Mouse (Mus musculus): Measurements from ENCODE around the gene Ankrd52. TPM values are rescaled to one million over a fixed set of nuclear protein-coding genes. Genes with fewer than 3 reads are reported as not detected.
"Not testable (repeated sequence)": the region's sequence is repeated elsewhere in the genome, so short reads cannot be mapped to it uniquely, and the experiment has no call there.

The Ankrd52 gene
- total RNA-seq (2022) = 10 to 100 TPM; 46.3 to 57.3 (median 50.2) TPM

DNA sequence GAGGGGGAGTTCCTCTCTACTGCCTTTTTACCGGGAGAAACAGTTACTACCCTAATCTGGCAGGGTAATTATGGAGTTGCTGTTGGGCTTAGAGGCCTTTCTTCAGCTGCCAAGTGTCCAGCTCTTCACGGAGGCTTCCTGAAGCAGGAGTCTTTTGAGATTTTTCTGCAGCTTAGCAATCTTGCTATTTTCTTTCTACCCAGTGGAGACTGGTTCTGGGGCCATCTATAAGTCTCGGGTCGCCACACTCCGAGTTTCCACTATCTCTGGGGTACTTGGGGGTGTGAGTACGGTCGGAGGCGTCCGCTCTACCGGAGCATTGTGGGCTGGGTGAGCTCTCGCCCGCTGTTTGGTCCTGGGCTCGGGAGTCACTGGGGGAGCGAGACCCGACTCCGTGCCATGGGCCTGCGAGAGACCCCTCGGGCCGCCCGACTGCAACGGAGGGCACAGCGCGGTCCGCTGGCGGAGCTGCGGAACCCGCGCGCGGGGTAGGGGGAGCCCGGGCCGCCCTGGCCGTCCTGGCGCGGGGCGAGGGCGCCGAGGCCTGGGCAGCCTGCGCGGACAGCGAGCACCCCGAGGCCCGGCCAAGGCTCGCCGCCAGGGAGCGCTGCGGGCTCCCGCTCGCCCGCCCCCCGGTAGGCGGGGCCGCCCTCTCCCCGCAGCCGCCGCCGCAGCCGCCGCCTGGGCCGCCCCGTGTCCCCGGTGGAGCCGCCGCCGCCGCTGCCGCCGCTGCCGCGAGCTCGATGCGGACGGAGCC, at the start of gene Ankrd52:
Gene Ankrd52, plus strand, starts transcription at position 661 of the 757 bp plus-strand sequence.
- peak in 1 of 2 experiments; percentile 72 for DNase-seq (ENCODE audit: low spot score in 2 of 2)

DNA sequence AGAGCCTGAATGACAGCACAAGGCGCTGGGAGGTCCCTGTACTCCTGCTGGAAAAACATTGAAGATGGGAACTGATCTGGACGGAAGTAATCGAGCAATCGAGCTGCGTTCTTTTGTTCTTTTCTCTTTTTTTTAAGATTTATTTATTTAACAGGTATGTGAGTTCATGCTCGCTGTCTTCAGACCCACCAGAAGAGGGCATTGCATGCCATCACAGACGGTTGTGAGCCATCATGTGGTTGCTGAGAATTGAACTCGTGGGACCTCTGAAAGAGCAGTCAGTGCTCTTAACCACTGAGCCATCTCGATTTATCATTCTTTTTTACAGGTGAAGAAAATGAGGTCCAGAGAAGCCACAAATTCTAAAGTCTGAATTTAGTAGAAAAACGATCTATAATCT, 49.3 kb upstream of the Ankrd52 start:
- DNase-seq (ENCODE audit: low spot score in 2 of 2) = no peak

DNA sequence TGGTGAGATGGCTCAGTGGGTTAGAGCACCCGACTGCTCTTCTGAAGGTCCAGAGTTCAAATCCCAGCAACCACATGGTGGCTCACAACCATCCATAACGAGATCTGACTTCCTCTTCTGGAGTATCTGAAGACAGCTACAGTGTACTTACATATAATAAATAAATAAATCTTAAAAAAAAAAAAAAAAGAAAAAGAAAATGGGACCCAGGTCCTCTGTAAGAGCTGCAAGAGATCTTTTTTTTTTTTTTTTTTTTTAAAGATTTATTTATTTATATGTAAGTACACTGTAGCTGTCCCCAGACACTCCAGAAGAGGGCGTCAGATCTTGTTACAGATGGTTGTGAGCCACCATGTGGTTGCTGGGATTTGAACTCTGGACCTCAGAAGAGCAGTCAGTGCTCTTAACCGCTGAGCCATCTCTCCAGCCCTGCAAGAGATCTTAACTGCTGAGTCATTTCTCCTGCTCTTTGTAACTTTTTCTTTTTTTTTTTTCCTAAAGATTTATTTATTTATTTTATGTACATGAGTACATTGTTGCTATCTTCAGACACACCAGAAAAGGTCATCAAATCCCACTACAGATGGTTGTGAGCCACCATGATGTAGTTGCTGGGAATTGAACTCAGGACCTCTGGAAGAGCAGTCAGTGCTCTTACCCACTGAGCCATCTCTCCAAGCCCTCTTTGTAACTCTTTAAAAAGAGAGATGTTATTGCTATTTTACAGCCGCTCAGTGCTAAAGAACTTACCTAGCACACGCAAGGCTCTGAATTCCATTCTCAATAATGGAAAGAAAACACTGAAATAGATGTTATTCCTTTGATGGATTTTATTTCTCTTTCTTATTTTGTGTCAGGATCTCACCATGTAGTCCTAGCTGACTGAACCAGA, 44.3 kb upstream of the Ankrd52 start:
- DNase-seq (ENCODE audit: low spot score in 2 of 2) = not testable (repeated sequence)

DNA sequence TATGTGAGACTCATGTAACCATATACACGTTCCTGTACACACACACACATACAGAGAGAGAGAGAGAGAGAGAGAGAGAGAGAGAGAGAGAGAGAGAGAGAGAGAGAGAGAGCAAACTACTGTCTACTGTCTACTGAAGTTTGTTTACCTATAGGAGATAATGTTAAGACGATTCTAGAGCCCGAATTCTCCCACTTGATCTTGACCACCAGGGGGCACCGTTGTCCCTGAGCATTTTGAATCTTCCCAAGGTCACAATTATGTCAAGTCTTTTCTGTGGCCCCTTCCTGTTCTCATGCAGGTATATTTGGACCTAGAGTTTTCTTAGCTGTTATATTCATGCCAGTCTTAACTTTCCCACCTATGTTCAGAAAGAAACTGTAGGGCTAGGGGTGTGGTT, 41.3 kb upstream of the Ankrd52 start:
- DNase-seq (ENCODE audit: low spot score in 2 of 2) = peak in 1 of 2 experiments; percentile 68

DNA sequence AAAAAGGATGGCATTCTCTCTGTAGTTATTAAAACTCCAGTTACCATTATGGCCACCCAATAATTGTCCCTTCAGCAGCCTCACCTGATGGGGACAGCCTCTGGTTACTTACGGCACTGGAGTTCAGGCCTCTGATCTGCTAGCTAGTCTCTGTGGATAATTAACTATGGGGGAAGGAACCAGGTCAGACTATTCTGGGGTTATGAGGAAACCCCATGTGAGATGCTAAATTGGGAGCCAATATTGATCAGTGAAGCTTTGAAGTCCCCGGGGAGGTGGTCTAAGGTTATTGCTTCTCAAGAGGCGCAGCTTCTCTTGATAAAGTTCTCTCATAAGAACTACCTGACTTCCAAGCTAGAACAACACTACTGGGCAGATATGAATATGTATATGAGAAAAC, 40.7 kb upstream of the Ankrd52 start:
- DNase-seq (ENCODE audit: low spot score in 2 of 2) = no peak

DNA sequence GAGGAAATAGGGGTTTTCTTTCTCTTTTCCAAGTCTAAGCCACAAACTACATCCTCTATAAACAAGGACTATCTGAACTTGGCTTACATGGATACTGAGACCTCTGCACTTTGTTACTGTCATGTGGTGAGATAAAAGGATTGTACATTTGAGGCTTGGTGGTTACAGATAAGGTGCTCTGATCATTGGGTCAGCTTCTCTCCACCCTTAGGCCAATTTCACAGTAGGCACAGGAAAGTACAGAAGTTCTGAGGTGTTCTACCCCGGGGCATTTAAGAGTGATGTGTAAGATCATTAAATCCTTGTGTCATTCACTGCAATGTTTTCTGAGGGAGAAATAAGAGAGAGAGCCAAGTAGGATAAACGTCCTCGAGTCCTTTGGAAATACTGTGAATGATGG, 40.3 kb upstream of the Ankrd52 start:
- no peak for DNase-seq (ENCODE audit: low spot score in 2 of 2)

DNA sequence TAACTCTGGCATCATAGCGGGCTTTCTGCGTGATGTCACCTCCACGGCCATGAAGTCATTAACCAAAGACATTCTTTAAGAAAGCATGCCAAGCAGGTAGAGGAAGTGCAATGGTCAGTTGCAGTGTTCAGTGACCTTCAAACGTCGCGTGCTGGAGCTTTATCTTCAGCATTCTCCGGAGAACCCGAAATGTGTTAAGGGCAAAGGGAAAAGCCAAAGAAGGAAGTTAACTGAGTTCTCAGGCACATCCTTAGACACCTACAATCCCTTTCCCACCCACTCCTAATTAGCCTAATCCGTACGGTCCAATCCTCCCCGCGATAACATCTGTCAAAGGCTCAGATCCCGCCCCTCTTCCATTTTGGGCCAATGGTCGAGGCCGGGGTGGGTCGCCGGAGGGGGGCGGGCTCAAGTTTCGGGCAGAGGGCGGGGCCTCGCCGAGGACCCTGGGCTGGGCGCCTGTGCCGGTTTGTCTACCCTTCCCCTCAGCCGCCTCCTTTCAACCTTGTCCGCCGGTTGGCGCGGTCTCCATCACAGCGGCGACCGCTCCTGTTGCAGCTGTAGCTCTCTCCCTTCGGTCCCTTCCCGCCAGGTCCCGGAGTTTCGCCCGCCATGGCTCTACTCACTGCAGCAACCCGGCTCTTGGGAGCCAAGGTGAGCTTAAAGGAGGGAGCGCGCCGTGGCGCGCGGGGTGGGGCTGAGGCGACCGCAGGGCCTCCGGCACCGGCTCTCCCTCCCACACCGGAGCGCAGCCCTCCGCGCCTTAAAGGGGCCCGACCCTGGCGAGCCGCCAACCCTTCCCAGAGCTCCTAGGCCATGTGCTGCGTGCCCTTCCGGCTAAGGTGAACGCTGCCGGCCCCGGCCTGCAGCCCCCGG, 39.4 kb upstream of the Ankrd52 start, which contains the start of gene Cs:
Gene Cs, plus strand, starts transcription at position 429 of the 876 bp plus-strand sequence.
- DNase-seq (ENCODE audit: low spot score in 2 of 2) = peak; percentile 94 to 95

DNA sequence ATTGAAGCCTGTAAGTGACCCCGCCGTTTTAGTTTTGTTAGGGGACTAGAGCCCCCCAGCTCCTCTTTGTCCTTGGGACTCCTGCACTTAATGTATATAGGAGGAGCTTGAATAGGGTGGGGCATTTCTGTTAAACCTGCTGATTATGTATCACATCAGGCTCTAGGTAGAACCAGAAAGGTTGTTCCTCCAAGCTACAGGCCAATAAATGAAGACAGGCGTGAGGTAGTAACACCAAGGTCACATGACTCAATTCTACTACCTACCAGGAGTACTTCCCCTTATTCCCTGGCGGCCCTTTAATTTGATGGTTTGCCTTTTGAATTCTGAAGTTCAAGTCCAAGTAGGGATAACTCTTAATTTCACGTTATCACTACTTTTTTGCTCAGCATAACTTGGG, 38.5 kb upstream of the Ankrd52 start:
- DNase-seq (ENCODE audit: low spot score in 2 of 2) = no peak

DNA sequence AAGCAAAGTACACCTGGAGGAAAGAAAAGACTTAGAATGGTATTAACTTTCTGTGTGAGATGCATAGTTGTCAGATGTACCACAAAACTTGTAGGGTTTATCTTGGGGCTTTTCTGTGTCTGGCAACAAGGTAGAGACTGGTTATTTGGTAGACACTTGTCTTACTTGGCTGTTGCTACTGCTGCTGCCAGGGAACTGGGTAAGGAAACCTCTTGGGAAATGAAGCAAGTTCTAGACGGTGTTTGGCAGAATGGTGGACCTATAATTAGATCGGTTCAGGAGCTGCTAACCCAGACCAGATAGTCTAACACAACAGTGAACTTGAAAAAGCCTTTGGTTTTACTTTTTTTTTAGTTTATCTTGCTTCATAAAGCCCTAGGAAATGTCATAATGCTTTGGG, 38.0 kb upstream of the Ankrd52 start:
- DNase-seq (ENCODE audit: low spot score in 2 of 2) = no peak

DNA sequence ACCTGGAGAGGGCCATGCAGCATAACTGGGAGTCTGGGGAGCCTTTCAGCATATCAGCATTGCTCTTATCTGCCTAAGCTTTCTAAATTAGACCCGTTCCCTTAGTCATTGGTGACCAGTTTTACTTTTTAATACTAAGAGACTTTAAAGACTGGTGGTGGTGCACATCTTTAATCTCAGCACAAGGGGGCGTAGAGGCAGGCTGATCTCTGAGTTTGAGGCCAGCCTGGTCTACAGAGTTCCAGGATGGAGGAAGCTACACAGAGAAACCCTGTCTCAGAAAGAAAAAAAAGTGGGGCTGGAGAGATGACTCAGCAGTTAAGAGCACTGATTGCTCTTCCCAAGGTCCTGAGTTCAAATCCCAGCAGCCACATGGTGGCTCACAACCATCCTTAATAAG, 36.7 kb upstream of the Ankrd52 start:
- no peak for DNase-seq (ENCODE audit: low spot score in 2 of 2)

DNA sequence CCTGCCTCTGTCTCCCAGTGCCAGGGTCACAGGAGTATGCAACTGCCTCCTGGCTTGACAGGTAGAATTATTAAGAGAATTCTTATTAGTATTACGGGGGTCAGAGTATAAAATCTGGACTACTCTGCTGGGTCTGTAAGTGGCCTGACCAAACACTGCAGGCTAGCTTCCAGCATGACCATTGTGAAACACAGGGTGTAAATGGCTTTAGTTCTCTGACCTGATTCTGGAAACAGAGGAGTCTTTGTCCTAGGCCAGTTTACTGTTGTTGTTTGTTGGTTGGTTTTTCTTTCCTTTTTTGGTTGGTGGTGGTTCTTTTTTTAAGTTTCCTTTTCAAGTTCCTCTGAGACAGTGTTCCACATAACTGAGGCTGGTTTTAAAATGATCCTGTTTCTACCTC, 33.5 kb upstream of the Ankrd52 start:
- DNase-seq (ENCODE audit: low spot score in 2 of 2) = no peak

DNA sequence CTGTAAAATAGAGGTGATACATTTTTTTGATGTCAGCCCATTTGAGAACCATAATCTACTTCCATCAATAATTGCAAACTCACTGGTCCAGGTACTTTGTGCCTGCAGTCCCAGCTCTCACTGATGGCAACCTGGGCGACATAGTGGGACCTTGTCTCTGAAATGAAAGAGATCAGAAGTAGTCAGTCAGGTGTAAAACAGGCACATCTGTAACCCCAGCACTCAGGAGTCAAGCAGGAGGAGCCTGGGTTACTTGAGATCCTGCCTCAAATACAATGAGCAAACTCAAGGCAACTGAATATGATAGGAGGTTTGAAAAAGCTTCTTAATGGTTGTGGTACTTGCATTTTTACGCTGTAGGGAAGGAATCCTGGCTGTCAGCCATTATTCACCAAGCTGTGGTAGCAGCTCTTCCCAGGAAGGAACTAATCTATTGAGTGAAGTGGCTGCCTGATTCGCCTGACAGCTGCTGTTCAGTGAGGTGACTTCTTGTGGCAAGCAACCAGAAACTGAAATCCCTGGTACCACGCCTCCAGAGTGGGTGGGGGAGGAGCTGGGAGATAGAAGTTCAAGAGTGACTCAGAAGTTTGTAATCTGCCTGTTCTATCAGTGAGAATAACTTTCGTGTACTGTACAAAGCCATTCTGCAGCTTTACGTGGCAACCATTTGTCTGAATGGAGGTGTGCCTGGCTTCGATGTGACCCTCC, 32.2 kb upstream of the Ankrd52 start:
- peak; percentile 62 to 67 for DNase-seq (ENCODE audit: low spot score in 2 of 2)

DNA sequence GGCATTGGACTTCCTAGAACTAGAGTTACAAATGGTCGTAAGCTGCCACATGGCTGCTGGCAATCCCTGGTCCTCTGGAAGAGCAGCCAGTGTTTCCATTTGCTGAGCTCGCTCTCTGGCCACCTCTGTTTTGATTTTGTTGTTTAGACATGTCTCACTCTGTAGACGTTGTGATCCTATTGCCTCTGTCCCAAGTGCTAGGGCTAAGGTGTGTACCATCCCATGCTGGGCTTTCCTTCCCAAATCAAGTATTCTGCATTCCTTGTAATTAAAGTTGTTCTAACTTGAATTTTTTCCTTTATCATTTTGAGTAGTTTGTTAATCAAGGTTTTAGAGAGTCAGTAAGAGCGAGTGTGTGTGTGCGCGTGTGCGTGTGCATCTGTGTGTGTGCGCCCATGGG, 29.4 kb upstream of the Ankrd52 start:
- DNase-seq (ENCODE audit: low spot score in 2 of 2) = no peak

DNA sequence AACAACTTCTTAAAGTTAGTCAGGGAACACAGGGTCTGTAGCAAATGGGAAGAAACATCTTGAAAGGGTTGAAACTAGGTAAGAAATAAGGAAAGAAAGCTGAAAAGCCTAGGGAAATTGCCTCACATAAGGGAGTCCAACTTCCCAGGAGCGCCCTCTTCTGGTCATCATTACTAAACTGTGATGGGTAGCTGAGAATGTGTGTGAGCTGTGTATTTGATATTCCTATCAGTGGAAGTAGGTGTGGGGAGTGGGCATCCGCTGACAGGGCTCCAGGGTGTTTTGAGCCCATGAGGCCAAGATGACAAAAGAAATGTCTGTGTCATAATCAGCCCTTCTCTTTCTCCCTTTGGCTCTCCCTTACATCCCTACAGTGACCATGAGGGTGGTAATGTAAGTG, 18.1 kb upstream of the Ankrd52 start:
- peak in 1 of 2 experiments; percentile 45 for DNase-seq (ENCODE audit: low spot score in 2 of 2)

DNA sequence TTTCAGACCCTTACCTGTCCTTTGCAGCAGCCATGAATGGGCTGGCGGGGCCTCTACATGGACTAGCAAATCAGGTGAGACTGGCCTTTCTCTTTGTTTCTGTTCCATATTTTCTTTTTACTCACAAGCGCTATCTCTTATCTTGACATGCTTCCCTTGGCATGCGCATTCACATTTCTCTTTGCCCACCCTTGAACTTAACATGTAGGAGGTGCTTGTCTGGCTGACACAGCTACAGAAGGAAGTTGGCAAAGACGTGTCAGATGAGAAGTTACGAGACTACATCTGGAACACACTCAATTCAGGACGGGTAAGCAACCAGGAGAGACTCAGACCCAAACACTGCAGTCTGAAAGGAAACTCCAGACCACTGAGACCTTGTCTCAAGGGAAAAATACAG, 17.7 kb upstream of the Ankrd52 start:
- DNase-seq (ENCODE audit: low spot score in 2 of 2) = no peak

DNA sequence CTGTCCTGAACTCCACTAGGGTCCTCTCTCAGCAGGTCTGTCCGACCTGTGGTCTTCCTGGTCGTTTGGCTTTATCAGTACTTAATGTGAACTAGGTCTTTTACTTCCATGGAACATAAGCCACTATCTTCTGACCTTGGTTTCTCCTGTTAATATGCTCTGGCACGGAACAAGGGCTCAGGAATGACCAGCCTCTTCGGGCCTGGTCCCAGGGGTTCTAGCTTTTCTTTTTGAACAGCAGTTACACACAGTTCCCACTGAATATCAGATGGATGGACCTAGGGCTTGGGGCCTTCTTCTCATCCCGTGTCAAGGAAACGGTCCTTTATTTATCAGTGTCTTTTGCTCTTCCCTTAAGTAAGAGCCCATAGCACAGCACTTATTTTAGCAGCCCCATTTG, 15.1 kb upstream of the Ankrd52 start:
- no peak for DNase-seq (ENCODE audit: low spot score in 2 of 2)

DNA sequence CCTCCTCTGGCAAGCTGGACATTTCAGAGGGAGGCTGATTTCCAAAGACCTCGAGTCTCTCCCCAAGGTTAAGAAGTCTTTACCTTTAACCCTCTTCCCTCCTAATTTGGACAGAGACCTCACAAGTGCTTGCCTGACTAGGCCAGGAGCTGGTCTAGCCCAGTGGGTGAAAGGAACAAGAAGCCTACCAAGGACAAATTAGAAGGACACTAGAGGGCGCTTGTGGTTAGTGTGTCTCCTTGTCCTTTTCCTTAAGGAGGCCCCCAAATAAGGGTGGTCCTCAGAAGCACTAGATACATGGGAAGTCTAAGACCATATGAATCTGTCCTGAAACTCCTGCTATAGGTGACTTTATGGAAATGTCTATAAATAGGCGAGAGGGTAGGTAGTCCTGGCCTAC, 14.3 kb upstream of the Ankrd52 start:
- DNase-seq (ENCODE audit: low spot score in 2 of 2) = no peak

DNA sequence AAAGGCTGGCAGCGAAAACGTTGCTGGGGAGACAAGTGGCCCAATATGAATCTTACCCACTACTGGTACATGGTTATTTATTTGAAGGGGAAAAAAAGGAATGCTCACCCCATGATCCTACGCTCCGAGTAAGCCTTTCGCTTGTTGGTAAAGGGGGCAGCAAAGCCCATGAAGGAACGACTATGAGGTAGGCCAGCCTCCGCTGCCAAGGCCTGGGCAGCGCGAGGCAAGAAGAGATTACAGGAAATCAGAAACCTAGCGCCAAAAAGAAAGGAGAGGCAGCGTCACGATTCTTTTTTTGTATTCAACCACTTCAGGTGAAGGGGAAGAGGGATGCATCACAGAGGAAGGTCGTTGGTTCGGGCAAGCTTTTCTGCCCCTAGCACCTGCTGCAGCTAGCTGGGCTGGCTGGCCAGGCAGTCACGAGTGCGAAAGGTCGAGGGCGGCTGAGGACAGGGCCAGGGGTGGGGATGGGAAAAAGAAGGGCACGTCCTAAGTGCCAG, 9.0 kb upstream of the Ankrd52 start:
- no peak for DNase-seq (ENCODE audit: low spot score in 2 of 2)

DNA sequence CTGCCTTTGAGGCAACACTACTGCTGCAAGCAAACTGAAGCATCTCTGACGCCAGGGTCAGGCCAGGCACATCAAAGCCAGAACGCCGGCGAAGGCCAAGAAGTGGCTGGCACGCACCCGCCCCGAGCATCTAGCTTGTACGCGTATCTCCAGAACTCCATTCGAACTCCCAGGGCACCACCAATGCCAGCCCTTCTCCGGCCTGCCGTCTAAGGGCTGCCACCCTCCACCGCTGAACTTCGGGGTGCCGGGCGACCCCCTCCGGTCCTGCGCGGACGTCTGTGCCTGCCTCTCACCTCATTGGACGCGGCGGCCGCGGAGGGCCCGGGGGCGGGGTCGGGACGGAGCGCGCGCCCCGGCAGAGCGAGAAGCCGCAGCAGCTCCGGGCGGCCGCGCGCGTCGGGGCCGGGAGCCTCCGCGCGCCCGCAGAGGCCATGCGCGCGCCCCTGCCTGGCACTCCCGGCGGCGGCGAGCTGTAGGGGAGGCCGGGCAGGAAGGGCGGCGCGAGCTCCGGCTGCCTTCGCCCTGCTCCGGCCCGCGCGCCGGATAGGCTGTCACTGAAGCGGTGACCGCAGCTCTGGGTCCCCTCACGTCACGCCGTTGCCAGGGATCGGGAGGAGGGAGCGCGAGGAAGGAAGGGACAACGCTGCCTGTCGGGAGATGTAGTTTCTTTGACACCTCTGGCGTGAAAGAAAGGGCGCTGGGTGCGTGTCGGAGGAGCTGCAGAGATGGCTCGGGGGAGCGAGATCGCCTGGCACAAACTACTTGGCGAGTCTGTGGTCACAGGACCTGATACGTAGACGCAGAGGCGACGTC, 8.3 kb upstream of the Ankrd52 start, which contains the start of gene Coq10a:
Gene Coq10a, minus strand, starts transcription at position 596 of the 816 bp plus-strand sequence.
- peak; percentile 92 to 94 for DNase-seq (ENCODE audit: low spot score in 2 of 2)

DNA sequence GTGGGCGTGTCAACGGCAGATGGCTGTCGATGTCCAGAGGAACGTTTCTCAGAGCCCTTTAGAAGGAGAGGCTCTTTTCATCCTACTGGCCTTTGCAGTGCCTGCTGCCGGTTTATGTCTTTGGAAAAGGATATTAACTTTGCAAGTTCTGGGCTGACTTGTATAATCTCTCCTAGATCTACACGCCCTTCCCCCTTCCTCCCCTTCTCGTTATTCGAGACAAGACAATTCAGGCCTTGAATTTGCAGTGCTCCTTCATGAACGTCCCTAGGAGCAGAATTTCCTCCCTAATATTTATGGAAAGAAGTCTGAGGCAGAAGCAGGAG, 7.7 kb upstream of the Ankrd52 start:
- DNase-seq (ENCODE audit: low spot score in 2 of 2) = no peak

All from layer of hippocampus, adult 8-10 months (tissue).